Mouse (Mus musculus) kidney, adult 2 months (tissue): Measurements from ENCODE around the gene Utp11.

Experiments used
- CTCF ChIP-seq: fragments of 200-500 bp; conservative IDR thresholded peaks from 2 replicates; pipeline ENCODE4 v1.5.1; 2011; ENCODE audit warnings: low read depth, mild to moderate bottlenecking, control low read depth, low read length, moderate library complexity, mixed read lengths; ENCODE audit not compliant: insufficient read depth, insufficient read length
- POLR2A ChIP-seq: fragments of 200-500 bp; IDR thresholded peaks from one replicate; pipeline ENCODE4 v1.6.1; 2011; ENCODE audit warnings: low read depth, low read length, control low read depth

DNA sequence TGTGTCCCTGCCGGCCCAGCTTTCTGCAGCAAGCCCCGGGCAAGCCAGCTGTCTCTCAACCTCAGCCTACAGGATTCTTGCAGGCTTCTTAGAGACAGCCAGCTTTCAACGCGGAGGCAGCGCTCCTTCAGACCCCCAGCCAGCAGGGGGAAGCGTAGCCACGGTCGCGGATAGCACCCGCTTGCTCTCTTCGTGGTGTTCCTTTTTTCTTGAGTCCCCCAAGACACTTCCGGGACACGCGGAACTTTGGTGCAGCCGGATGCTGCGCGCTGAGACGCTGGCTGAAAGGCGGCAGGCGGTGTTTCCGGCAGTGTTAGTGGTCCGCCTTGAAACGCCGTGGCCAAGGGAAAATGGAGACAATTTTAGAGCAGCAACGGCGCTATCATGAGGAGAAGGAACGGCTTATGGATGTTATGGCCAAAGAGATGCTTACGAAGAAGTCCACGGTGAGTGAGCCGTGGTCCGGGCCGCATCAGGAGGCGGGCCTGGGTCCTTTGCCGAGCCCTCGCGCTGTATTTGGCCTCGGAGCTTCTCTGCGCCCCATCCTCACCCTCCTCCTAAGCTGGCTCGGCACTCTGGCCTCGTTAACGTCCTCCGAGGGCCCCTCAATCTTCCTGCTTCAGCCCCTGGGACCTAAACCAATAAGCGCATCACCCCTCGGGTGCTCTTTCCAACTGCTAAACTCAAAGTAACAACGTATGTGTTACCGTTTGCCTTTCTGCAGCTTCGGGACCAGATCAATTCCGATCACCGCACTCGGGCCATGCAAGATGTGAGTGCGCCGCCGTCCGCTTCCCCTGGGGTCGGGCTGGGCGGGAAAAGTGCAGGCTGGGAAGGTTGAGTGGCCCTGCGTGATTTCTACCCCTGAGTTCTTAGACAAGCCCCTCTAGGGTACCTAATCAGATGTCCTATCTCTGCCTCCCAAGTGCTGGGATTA, 21.4 kb upstream of the Utp11 start, which contains the start of gene Sf3a3:
- TF ChIP-seq CTCF (peak; percentile 80), POLR2A (peak; percentile 32)
